Mouse (Mus musculus): ENCODE data around the gene Stk32b. TPM values are rescaled to one million over a fixed set of nuclear protein-coding genes. Genes with fewer than 3 reads are reported as not detected.

Gene Stk32b
- polyA plus RNA-seq, 1 experiment from 2014 or later: 0.26 TPM

Other genes starting within 250 kb of the Stk32b start
- 0.36 TPM in 1 of 2 replicates, not detected in the other for gene Cytl1, start 18.3 kb upstream of the Stk32b start, polyA plus RNA-seq (2014; fragmentation: Nextera tagmentation; extraction: Ambion mirVana)
- gene Msx1, start 107.4 kb upstream of the Stk32b start, polyA plus RNA-seq (2014; fragmentation: Nextera tagmentation; extraction: Ambion mirVana): 6.9 and 9.2 TPM in 2 replicates